Comparison of ENCODE assay signal across 9 mouse cellular contexts in the genomic region with DNA sequence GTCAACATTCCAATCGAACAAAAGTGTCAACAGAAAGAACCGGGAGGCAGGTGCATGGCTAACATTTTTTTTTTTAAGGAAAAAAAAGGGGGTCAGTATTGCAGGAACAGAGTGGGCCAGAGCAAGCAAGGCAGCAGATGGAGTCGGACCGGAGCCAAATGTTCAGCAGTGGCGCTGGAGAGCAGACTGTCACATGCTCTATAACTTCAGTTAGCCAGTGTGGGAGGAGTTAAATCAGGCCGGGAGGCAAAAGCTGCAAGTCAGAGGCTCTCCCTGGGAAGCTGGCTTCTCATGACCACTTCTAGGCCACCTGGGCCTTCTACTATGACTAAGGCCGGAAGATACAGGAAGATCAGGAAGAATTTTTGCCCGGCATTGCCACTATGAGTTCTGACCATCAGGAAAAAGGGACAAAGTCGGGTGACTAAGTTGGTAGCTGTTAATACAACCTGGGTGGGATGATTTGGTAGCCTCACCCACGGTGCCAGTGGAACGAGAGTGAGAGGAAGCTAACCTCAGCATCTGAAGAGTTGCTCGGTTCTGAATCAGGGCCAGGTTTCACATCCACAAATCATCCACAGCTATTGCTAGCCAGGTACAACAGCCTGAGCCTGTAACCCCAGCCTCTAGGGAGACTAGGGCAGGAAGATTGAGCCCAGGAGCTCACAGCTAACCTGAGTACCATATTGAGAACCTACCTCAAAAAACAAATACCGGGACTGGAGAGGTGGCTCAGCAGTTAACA. TPM values are rescaled to one million over a fixed set of nuclear protein-coding genes. Genes with fewer than 3 reads are reported as not detected.
DNase-seq lines count a peak whose midpoint lies in the region; ATAC-seq and TF ChIP-seq lines count a peak whose summit lies in the region.
"Had no signal": no experiment of that assay in that cellular context is flagged by ENCODE, and none has a peak within 500 bp of the region (broad histone marks: within the 10 kb centered on the region; RNA-seq: fewer than 3 reads in every experiment).

No protein-coding gene starts in this region.

- H3K4me2 ChIP-seq in stomach, postnatal 0 days (replicated peaks; ENCODE audit: low read depth), result no peak overlapping the region
- H3K4me2 ChIP-seq: limb, embryonic 15.5 days had no signal

- H3K27me3 ChIP-seq in G1E (ENCODE audit: insufficient read depth, low read length), result no peaks in the 10 kb centered on the region
- H3K27me3 ChIP-seq in stomach, postnatal 0 days (ENCODE audit: control insufficient read depth, insufficient read depth, low read length), result no peaks in the 10 kb centered on the region
- H3K27me3 ChIP-seq: limb, embryonic 15.5 days had no signal

- ATAC-seq in G1E (ENCODE audit: extremely low read depth, insufficient number of reproducible peaks, low FRiP score, poor library complexity, severe bottlenecking), result peak; percentile 28; the same call in 1 of the 2 replicates
- 0 out of 2 replicates have a peak, but pooled peaks have one; percentile 38 for ATAC-seq in stomach, postnatal 0 days (ENCODE audit: low FRiP score, low TSS enrichment)
- no peak for ATAC-seq in megakaryocyte, adult 5-6 weeks (ENCODE audit: poor library complexity, severe bottlenecking)

- H3K9ac ChIP-seq in stomach, postnatal 0 days (ENCODE audit: low read length), result no peak overlapping the region
- H3K9ac ChIP-seq: limb, embryonic 15.5 days had no signal

- peaks cover 38% of the 10 kb centered on the region for H3K36me3 ChIP-seq in G1E (replicated peaks)
- H3K36me3 ChIP-seq in stomach, postnatal 0 days (ENCODE audit: control insufficient read depth, insufficient read depth, low read length), result peaks cover 3% of the 10 kb centered on the region; the same call in 1 of the 2 replicates

- H3K4me3 ChIP-seq in G1E (ENCODE audit: low read depth, low read length), result no peak overlapping the region
- no peak overlapping the region for H3K4me3 ChIP-seq in stomach, postnatal 0 days (ENCODE audit: low read depth, low read length)
- H3K4me3 ChIP-seq: limb, embryonic 15.5 days had no signal

- DNase-seq in heart, adult 18-20 months, result peak; percentile 56 to 58
- DNase-seq in heart, postnatal 36 days, result no peak
- no peak for DNase-seq in G1E (ENCODE audit: low spot score)
- peak; percentile 30 to 51 for DNase-seq in frontal cortex, postnatal 14 days (ENCODE audit: low spot score in 2 of 2)
- DNase-seq in layer of hippocampus, adult 9-11 months, result peak; percentile 75
- DNase-seq in stomach, postnatal 0 days (ENCODE audit: low spot score), result no peak
- no peak for DNase-seq in ovary, postnatal 10 days (ENCODE audit: low spot score)

- TF ChIP-seq CTCF in G1E (IDR thresholded peaks at IDR 0.05; ENCODE audit: low read depth, low read length), result no peak
- TF ChIP-seq CTCF in stomach, postnatal 0 days (IDR thresholded peaks at IDR 0.05; ENCODE audit: low read depth), result no peak

- no peaks in the 10 kb centered on the region for H3K9me3 ChIP-seq in G1E (replicated peaks)
- H3K9me3 ChIP-seq in stomach, postnatal 0 days (ENCODE audit: control insufficient read depth, low read length), result no peaks in the 10 kb centered on the region
- H3K9me3 ChIP-seq: limb, embryonic 15.5 days had no signal

- no peak overlapping the region for H3K27ac ChIP-seq in stomach, postnatal 0 days (replicated peaks)
- H3K27ac ChIP-seq: limb, embryonic 15.5 days had no signal

- intact Hi-C loops in heart, postnatal 36 days (cut with DNase I), result no loop called here

- TF ChIP-seq EP300 in stomach, postnatal 0 days (optimal IDR thresholded peaks at IDR 0.05), result no peak

- 71% methylated on average over 13 of the region's 13 CpGs for WGBS in stomach, postnatal 0 days

- H3K4me1 ChIP-seq in G1E (ENCODE audit: insufficient read depth, low read depth, low read length), result peaks cover 3% of the 10 kb centered on the region
- no peaks in the 10 kb centered on the region for H3K4me1 ChIP-seq in stomach, postnatal 0 days (replicated peaks; ENCODE audit: control insufficient read depth, insufficient read depth)

RNA-seq across cellular contexts. Expression of a gene that starts 21.9 kb away (rescaled TPM):
- total RNA-seq in heart, adult 18-20 months (2021), result not detected
- not detected for total RNA-seq in heart, postnatal 36 days (2021)
- total RNA-seq in G1E (2014; fragmentation: Nextera tagmentation) (not detected in 2 replicates), G1E (2017) (not detected in 2 replicates)
- polyA plus RNA-seq in G1E (2012), result not detected in 2 replicates
- polyA plus RNA-seq in stomach, postnatal 0 days (2015; fragmentation: Nextera tagmentation; extraction: Ambion mirVana), result 0.38 TPM in 1 of 2 replicates, not detected in the other
- total RNA-seq in megakaryocyte, adult 5-6 weeks (2015), result not detected in 2 replicates
- not detected in 2 replicates for total RNA-seq in megakaryocyte, adult 5-6 weeks (2017)
- polyA plus RNA-seq: limb, embryonic 15.5 days had no signal

RNA-seq across cellular contexts. Expression of a gene that starts 22.5 kb away (rescaled TPM):
- total RNA-seq in heart, adult 18-20 months (2021), result 10 to 100 TPM; 21.3 to 22.6 TPM
- 10 to 100 TPM; 21.8 to 24.0 TPM for total RNA-seq in heart, postnatal 36 days (2021)
- total RNA-seq in G1E (2014; fragmentation: Nextera tagmentation), result 18.6 and 22.5 TPM in 2 replicates
- total RNA-seq in G1E (2017), result 21.5 and 25.6 TPM in 2 replicates
- 4.8 and 5.1 TPM in 2 replicates for polyA plus RNA-seq in G1E (2012)
- 56.9 and 57.2 TPM in 2 replicates for polyA plus RNA-seq in stomach, postnatal 0 days (2015; fragmentation: Nextera tagmentation; extraction: Ambion mirVana)
- 16.7 and 17.0 TPM in 2 replicates for total RNA-seq in megakaryocyte, adult 5-6 weeks (2015)
- 26.3 and 28.6 TPM in 2 replicates for total RNA-seq in megakaryocyte, adult 5-6 weeks (2017)

Comparison
In these comparisons a context has a peak if more than half of its experiments do, and no peak if none do; other contexts are left out.
1. DNase-seq: peak in heart, adult 18-20 months (2 of 2), frontal cortex, postnatal 14 days (2 of 2) and layer of hippocampus, adult 9-11 months (single experiment); none in heart, postnatal 36 days (0 of 2), G1E (single experiment), stomach, postnatal 0 days (single experiment) and ovary, postnatal 10 days (single experiment).